Mouse (Mus musculus) liver, adult 2 months (tissue): ENCODE results near the gene Dgki.

Source experiments
- CTCF ChIP-seq: fragments of 200-500 bp; IDR thresholded peaks from 2 replicates; pipeline ENCODE4 v1.5.1; 2011; ENCODE audit warnings: low read depth, low read length, control low read depth
- POLR2A ChIP-seq: fragments of 200-500 bp; IDR thresholded peaks from 2 replicates; pipeline ENCODE4 v1.6.1; 2011; ENCODE audit warnings: low read length, control low read depth; ENCODE audit not compliant: insufficient read depth; ENCODE audit errors: extremely low read depth

- no peak for TF ChIP-seq POLR2A
- no peak for TF ChIP-seq CTCF
Observed at GRCm38 (mm10) chr6:36911586-36911985, 388.4 kb downstream of the Dgki start.
